Mouse (Mus musculus): ENCODE data around the gene Ambn.

DNA sequence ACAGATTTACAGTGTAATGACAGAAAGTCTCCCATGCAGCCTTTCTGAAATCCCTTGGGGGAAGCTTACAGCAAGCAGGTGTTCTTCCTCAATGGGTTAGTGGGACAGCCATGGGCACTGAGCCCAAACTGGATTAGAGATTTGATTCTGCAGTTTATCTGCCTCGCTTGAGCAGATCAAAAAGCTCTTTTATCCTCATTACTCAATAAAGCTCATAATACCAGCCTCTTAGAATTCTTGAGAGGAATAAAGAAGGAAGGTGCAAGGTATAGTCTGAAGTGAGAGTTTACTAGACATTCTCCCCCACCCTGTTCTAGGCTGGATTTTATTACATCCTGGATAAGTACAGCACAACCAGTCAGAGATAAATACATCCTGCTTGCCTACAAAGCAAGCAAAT, 29.0 kb upstream of the Ambn start:
- TF ChIP-seq CTCF (IDR thresholded peaks at IDR 0.05; ENCODE audit: low read depth, low read length) (no peak), TAL1 (conservative IDR thresholded peaks at IDR 0.05; ENCODE audit: low read depth, low read length) (no peak), GATA2 (IDR thresholded peaks at IDR 0.05; ENCODE audit: borderline replicate concordance, low read depth, low read length) (no peak), POLR2AphosphoS5 (IDR thresholded peaks at IDR 0.05; ENCODE audit: insufficient replicate concordance, low read depth, low read length) (no peak), GATA1 (IDR thresholded peaks at IDR 0.05; ENCODE audit: borderline replicate concordance, low read length) (no peak)
